Mouse (Mus musculus) liver, embryonic 14 days (tissue): Measurements from ENCODE around the gene Rap2b. TPM values are rescaled to one million over a fixed set of nuclear protein-coding genes. Genes with fewer than 3 reads are reported as not detected.

Experiments
- polyA plus RNA-seq: library from polyadenylated mRNA; depleted of rRNA; stranded (reverse); fragments of >200 nt; gene quantifications from 2 replicates; pipeline ENCODE4 v1.2.3, GENCODE M21; 2012; rRNA removed

The Rap2b gene
- 1.5 and 1.8 TPM in 2 replicates for polyA plus RNA-seq

GRCm38 (mm10) chr3:61361338-61361737, at the start of gene Rap2b:
Rap2b (plus strand) TSS chr3:61361638.

DNA sequence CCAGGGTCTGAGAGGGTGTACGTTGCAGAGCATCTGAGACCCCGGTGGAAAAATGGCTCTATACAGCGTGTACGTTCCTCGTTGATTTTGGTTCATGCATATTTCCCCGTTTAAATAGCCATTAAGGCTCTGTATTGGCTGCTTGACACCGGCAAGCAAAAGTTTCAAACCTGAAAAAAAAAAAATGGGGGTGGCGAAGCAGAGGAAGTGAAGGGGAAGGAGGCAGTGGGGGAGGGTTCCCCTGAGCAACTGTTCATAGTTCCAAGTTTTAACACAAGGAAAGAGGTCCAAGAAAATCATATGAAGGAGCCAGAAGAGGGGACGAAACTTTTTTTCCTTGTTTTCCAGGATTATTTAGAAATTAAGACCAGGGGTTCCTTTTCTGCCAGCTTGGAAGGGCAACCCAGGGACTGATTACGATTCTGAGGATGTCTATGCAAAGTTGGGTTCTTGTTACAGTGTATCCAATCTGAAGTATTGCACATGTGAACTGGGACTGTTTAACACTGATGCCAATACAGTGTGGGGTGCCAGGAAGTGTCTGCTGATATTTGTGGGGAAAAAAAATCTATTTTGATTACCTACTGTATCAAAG, 4.4 kb downstream of the Rap2b start, which contains the start of gene B430305J03Rik:
Gene B430305J03Rik (minus strand): TSS at position 173 of the 595 bp plus-strand sequence.

Other genes starting within 250 kb of the Rap2b start
- 0.06 TPM in 2 replicates for gene B430305J03Rik, start 4.3 kb downstream of the Rap2b start, polyA plus RNA-seq